Mouse (Mus musculus): Measurements from ENCODE around the gene Prkar1b.

Prkar1b gene

GRCm38 (mm10) chr5:138979840-138980239 lies 170.0 kb downstream of the Prkar1b start:
- no peak for DNase-seq (ENCODE audit: extremely low spot score, low spot score)

GRCm38 (mm10) chr5:138977759-138978158 lies 172.0 kb downstream of the Prkar1b start:
- DNase-seq (ENCODE audit: extremely low spot score, low spot score): no peak

GRCm38 (mm10) chr5:138974911-138975485 lies 174.8 kb downstream of the Prkar1b start:
- no peak for DNase-seq (ENCODE audit: extremely low spot score, low spot score)

- no peak for DNase-seq (ENCODE audit: extremely low spot score, low spot score)
Observed at GRCm38 (mm10) chr5:138973480-138973879, 176.3 kb downstream of the Prkar1b start.

GRCm38 (mm10) chr5:138971405-138971804 lies 178.4 kb downstream of the Prkar1b start:
- no peak for DNase-seq (ENCODE audit: extremely low spot score, low spot score)

GRCm38 (mm10) chr5:138970056-138970490 lies 179.7 kb downstream of the Prkar1b start:
- DNase-seq (ENCODE audit: extremely low spot score, low spot score): no peak
